Mouse (Mus musculus): ENCODE measurements at regions not wholly inside any gene's neighbourhood (a gene's known extent, or its start where the extent isn't known, plus 50 kb on each side); places are given as distances from the start of the nearest gene placed in this dataset.

DNA sequence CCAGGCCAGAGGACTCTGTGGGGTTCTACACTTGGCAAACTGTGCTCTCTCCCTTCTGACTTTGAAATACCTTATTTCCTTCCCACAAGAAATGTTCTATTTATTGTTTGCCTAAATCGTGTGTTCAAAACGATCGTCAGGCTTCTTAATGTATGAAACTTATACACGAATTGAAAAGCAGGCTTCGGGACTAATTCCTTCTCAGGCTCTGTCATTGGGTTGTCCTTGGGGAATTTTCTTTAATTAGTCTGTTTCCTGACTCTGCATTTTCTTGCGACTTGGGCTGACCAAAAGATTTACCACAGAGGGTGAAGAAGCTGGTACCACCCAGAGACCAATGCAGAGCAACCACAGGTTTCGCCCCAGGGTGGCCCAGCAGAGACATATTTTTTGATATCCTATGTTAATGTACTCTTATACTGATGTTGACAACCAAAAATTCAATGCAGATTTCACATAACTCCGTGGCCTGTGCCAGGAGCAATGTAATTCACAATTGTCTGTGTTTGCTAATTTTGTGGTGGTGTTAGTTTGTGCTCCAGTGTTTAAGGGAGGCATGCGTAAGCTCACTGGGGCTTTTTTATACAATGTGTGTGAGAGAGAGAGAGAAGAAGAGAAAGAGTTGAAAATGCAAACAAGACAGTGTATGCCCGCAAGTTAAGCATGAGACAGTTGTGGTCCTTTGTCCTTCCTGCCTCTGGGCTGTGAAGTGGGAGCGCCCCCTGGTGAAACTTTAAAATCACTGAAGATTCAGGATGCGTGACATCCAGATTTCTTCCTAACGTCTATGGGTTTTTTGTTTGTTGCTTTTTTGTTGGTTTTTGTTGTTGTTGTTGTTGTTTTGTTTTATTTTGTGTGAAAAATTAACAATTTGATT is 452.7 kb downstream of the Sox2 start:
- in situ Hi-C loops (cut with MboI, MseI): loop anchor here (25.0 kb wide), 1 partner anchor 1141 kb away; no protein-coding TSS in a partner anchor

DNA sequence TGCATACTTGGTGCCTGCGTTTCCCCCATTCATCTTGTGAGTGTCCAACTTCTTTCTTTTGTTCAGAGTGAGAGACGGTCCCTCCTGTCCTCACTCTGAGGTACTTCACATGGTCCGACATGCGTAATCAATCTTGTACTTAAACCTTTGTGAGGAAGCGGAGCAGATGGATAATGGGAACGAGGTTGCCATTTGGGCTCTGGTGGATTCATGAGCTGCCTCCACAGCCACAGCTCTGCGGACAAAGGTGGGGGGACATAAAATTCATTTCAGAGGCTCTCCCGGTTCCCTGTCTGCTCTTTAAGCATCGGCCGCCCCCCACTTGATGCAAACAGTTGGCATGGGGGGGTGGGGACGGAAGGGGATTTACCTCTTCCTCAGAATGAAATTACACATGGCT is 454.7 kb downstream of the Sox2 start:
- in situ Hi-C loops (cut with MboI, MseI): loop anchor here (25.0 kb wide), 1 partner anchor 1143 kb away; no protein-coding TSS in a partner anchor

DNA sequence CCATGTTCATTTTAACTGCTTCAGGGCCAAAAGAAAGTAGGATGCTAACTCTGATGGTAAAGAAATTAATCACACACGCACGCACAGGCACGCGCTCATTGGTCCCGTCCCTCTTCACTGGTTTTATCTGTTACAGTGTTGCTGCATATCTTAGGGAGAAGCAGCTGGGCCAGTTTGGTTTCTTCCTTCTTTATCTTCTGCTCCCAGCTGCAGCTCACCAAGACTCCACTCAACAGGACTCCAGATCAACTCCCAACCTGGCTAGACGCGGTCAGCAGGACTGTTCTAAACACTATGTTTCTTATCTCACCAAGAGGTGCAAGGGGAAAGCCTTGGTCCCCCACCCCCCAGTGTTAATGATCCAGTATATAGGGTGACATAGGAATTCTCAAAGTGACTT is 455.9 kb downstream of the Sox2 start:
- in situ Hi-C loops (cut with MboI, MseI): loop anchor here (25.0 kb wide), 1 partner anchor 1144 kb away; no protein-coding TSS in a partner anchor

DNA sequence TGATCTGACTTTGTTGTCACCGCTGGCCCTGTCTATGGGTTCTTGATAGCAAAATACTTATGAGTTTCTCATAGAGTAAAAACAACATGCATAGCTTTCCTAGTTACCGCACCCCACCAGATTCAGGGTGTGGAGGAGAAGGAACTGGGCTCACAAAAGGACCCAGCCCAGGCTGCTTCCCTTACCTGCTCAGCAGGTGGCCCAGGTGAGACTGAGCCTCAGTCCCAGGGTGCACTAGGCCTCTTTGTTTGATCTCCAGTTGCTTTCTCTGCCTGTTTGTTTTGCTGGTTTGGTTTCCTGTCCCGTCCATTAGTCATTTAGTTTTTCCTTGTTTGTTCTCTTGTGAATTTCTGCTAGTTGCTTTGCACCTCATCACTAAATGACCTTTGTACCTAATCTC is 483.3 kb downstream of the Sox2 start:
- in situ Hi-C loops (cut with MboI, MseI): no loop called here

DNA sequence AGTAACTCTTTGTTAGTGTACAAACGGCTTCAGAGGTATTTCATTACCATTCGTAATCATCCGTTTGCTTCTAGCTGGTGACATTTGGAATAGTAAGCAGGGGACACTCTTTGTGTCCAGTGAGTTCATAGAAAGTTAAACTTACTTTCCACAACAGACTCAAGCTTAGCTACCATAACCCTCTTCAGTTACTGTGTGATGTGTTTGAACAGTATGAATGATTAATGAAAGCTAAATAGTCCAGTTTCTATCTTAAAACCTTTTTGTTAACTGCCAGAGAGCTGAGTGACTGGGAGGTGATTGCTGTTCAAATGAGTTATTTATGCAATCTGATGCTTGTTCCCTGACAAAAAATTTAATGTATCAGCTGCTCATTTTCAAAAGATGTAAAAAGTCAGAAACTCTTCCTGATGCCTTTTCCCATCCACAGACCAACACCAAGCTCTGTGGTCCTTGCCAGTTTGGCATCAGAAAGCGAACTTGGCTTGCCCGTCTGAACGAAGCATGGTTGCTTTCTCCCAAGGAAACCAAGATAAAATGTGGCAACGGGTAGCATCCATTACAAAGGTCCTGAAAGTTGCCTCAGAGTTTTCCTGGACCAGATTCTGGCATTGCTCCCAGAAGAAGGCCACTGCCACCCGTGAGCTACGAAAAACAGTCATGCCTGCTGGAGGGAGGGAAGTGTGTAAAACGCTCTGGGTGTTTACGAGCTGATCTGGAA is 491.5 kb downstream of the Sox2 start:
- in situ Hi-C loops (cut with MboI, MseI): no loop called here

DNA sequence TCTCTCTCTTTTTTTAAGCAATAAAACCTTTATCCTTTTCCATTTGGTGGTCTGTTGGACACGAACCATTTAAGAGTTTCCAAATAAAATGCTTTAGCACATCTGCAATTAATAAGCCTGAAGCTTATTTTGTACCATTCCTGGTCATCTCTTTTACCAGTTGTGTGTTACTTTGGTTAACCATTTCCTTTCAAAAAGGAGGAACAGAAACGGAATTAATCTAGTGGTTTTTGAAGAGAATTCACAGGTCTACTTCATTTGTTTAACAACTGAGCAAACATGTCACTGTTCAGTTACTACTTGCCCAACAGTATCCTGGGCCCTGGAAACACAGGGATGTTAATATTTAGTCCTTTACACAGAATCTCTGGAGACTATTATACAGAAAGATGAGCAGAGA is 492.5 kb downstream of the Sox2 start:
- in situ Hi-C loops (cut with MboI, MseI): no loop called here

DNA sequence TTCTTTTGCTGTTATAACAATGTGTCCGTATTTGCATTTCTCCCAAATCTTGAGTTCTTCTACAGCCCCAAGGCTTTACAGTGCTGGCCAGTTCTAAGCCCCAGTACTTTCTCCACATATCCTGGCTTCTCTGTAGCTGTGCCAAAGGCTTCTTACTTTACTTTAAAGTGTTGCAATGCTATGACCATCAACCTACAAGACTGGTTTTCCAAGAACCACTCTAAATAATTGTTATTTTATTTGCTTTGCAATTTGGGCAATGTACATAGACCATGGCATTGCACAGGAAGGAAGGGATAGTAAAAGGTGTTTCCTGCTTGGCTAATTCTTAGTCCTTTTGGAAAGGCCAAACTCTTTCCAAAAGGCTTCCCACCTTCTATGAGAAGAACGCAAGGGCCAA is 495.4 kb downstream of the Sox2 start:
- in situ Hi-C loops (cut with MboI, MseI): no loop called here

DNA sequence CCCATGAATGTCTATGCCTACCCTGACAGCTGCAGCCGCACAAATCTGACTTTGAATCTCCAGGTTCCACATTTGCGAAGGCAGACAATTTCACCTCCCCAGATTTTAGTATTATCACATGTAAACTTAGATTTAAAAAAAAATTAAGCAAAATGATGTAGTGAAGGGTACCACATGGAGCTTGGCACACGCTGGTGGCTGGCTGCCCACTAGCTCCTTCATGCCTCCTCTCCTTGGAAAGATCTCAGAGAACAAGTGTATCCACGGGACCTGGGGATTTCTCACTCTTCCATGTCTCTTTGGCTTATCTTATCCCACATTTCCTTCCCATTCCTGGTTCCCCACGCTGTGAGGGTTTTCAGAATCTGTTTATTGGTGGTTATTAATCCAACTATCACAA is 496.5 kb downstream of the Sox2 start:
- in situ Hi-C loops (cut with MboI, MseI): no loop called here

DNA sequence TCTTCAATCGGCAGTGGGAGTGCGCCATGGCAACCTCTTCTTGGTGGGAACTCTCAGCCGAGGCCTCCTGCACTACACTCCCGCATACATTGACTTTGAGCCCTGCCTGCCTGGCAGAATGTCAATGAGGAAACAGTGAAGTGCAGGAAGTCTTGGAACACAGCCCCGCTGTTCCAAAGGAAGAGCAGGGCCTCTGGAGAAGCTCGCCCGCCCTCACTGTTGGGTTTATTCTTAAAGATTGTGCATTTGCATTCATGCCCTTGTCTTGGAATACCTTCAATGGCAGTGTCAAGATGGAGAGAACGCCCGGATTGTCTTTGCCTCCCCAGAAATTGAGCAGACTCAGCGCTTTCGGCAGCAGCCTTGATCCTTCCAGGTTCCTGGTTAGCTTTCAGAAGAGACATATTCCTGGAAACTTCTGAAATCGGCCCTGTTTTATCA is 499.1 kb downstream of the Sox2 start:
- in situ Hi-C loops (cut with MboI, MseI): no loop called here

DNA sequence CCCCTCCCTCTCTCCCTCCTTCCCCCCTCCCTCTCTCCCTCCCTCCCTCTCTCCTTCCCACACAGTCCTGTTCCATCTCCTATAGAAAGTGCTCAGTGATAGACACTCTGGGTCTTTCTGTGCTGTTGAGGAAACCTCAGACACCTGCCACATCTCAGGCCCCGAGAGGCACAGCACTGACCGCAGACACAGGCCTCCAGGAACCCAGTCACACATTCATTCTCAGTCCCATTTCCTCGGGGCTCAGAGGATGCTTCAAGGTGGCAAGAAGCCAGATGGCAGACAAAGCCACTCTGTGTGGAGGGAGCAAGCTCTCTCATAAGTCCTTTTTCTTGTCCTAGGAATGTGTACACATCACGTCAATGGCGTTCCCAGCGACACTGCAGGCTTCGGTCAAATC is 502.0 kb downstream of the Sox2 start:
- in situ Hi-C loops (cut with MboI, MseI): no loop called here

DNA sequence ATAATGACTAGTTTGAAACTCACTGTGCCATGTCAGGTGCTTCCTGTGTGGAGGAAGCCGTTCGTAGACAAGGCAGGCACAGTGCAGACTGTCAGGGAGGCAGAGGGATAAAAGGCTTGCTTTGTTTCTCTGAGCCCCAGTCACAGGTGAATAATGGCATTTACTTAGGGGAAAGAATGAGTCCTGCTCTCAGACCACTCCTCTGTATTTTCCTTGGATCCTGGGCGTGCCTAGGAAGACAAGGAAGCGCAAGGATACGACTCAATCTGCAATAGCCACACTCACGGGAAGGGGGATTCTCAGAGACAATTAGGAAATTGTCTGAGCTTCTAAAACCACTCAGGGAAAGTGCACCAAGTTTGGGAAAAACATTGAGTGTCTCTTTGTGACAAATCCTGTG is 504.1 kb downstream of the Sox2 start:
- in situ Hi-C loops (cut with MboI, MseI): no loop called here

DNA sequence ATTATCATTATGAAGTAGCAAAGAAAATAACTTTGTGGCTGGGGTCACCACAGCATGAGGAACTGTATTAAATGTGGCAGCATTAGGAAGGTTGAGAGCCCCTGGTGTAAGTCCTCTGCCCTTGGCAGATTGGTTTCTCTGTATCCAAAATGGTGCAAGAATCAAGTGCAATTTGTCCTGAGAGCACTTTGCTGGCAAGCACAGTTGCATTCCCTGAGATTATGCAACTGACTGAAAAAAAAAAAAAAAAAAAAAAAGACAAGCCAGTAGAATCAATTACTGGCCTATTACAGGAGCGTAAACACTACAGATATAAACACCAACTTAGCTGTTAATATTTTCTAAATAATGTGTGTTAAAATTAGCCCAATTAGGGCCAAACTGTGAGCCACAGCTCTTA is 518.5 kb downstream of the Sox2 start:
- in situ Hi-C loops (cut with MboI, MseI): no loop called here

DNA sequence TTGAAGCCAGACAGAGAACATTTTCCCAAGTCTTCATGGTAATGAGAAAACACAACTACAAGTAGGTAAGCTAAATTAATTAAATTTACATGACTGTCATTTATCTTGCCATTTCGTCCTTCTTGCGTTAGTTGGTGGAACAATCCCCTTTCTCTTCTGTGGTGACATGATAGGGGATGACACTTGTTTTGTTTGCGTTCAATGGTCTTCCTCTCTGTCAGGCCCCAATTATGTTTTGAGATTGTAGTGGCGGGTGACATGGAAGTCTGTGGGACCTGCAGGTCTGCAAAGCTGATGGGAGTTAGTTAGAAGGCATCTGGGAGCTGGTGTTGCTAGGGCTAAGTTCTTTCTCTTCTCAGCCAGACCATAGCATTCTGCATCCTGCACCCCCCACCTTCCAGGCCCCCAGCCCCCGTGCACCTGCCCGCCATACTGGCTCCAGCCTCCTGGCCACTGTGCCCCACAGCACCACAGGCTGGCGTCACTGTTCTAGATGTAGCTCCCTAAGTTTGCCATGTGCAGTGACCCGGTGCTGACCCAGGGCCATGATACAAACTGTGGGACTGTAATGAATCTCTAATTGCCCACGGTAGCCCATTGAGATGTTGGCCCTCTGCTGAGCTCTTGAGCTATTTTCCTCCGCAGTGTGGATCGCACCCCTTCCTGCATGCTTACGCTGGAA is 528.7 kb downstream of the Sox2 start:
- in situ Hi-C loops (cut with MboI, MseI): no loop called here

DNA sequence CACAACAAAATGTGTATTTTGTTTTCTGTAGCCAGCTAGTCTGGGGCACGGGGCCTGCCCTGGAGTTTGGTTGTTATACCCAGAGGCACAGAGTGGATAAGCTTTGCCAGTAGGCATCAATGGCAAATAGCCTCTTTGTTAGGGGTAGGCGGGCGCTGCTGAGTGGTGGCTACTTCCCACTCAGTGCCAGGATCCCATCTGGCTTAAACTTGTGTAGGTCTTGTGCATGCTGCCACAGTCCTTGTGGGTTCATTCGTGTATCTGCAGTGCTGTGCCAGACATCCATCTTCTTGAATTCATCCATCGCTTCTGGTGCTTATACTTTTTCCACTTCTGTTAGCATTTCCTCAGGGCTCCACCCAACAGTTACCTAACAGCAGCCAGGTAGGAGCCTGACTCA is 545.4 kb upstream of the Atp11b start:
- in situ Hi-C loops (cut with MboI, MseI): no loop called here

DNA sequence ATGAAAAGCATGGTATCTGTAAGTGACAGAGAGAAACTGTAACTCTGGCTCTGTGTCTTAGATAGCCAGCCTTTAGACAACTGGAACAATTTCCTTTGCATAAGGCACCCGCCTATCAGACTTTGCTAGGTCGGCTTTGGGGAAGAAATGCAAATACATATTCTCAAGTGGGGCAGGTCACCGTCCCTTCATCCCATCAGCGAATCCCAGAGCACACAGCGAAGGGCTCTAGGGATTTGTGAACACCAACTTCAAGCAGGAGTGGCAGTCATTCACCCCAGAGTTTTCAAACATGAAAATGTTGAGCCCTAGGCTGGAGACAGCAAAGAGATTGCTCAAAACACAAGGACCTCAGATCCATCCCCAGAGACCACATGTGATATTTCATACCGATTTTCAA is 534.5 kb upstream of the Atp11b start:
- in situ Hi-C loops (cut with MboI, MseI): no loop called here

DNA sequence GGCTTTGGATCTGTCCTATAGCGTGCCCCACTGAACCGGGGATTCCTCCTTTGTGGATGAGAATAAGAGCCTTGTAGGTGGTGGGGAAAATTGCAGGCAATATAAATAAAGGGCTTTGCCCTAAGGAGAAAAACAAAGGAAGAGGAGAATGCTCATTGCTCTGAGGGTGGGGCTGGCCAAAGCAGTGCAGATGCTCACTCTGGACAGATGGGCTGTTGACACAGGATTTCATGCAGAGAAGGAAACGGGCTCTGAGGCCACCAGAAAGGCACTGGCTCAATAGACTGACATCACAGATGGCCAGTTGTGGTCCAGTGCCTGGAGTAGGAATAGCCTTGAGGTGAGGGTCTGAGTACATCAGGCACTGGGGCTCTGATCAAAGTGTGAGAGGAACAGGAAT is 532.7 kb upstream of the Atp11b start:
- in situ Hi-C loops (cut with MboI, MseI): no loop called here

DNA sequence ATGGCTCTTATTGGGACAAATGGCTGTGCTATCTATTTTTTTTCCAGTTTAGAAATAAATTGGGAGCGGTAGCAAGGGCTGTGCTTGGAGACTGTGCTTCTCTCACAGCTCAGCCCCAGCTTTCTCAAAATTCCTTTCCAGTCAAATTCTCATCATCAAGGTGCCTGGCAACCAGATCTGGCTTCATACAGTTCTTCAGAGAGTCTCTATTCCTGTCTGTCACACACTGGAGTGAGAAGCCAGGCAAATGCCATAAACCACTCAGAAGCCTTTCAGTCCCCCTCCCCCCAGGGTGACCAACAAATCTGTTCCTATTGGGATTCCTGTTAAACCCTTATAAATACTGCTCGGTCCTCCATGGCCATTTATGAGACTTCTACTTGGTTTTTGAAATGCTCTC is 531.7 kb upstream of the Atp11b start:
- in situ Hi-C loops (cut with MboI, MseI): no loop called here

DNA sequence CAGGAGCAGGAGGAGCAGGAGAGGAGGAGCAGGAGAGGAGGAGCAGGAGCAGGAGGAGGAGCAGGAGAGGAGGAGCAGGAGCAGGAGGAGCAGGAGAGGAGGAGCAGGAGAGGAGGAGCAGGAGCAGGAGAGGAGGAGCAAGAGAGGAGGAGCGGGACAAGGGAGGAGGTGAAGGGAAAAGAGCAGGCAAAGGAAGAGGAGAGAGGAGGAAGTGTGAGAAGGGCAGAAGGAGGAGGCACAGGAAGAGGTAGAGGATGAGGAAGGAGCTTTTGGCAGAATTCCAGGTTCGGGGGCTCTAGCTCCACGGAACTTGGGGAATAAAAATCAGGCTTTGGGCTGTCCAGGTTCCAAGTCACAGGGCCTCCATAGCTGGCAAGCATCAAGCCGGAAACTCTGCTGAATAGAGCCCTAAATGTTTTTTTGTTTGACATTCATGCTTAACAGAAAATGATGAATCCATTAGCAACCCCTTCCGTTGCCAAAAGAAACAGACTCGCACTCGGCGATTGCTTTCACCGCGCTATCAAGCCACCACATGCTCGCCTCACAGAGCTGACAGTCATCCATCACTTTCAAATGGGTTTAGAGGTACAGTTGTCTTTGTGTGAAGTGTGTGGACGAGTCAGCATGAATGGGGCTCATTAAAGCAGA is 528.7 kb upstream of the Atp11b start:
- in situ Hi-C loops (cut with MboI, MseI): no loop called here

DNA sequence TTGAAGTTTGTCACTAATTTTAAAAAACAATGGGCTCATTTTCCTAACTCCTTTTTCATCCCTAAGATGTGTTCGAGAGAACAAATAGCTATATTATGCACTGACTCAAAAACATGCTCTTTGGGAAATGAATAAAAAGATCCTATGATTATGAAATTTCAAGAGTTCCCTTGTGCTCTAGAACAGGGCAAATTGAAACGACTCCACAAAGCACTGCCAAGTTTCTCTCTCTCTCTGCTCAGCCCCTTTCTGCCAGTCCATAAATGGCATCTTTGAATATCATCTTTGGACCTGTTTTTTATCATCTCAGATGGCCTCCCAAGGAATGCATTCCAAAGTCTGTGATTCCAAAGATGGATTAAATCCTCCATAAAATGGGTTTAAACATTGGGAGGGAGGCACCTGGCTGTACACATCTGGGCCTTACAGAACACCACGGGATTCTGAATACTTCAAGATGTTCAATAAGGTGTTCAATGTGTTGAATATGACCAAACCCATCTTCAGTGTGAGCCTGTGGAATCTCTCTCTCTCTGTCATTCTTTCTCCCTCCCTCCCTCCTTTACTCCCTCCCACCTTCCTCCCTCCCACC is 528.0 kb upstream of the Atp11b start:
- in situ Hi-C loops (cut with MboI, MseI): no loop called here

DNA sequence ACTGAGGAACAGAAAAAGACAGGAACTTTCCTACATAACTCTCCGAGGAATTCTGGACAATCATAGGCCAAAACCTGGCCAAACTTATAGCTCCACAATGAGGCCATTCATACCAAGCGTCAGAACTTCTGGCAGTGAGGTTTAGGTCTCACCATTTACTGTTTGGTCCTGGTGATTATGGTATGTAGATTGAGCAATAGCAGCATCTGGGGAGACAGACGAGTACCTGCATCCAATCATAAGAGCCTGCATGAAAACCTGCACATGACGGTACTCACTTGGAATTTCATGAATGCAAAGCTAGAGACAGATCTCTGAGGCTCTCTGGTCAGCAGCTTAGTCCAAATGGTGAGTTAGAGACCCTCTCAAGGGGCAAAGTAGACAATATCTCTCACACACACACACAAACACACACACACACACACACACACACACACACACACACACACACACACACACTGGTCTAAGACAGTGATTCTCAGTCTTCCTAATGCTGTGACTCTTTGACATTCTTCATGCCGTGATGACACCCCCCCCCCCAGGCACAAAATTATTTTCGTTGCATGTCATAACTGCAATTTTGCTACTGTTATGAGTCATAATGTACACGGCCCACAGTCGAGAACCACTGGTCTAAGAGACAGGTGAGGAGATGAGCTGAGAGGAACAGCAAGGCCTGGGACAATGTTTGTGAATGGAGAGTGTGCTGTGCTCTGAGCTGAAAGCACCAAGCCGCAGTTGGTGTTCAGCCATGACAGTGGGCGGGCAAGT is 522.6 kb upstream of the Atp11b start:
- in situ Hi-C loops (cut with MboI, MseI): no loop called here

DNA sequence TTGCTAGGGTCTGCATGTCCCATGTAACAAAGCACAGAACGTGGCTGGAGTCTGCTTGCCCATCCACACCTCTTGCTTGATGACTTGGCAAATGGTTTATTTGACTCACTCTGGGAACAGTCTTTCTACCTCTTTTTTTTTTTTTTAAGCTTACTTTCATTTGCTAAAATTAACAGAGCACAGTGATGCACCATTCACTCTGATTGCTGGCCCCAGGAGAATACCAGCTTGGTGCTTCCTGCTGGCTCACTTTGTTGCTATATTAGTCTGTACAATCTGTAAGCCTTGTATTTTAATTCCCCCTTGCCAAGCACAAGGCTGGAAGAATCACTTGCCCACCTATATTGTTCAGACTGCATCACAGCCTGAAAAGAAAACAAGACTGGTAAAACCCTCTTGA is 521.4 kb upstream of the Atp11b start:
- in situ Hi-C loops (cut with MboI, MseI): no loop called here

Measured in T-helper 1 cell (primary cell).